Comparison of ENCODE assay signal across 25 mouse cellular contexts in the genomic region with DNA sequence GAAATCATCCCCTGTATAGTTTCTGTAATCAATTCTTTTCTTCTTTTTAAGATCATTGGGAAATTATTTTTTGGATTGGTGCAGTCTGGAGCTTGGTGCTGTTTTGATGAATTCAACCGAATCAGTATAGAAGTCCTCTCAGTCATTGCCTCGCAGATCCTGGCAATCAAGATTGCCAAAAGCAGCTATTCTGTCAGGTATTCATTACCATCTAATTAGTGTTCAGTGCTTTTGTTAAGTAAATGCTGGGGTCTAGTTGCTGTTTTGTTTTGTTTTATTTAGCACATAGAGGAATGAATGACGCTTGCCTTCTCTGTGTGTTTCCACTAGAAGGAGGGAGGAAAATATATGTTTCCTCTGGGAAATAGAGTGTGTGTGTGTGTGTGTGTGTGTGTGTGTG.
"Had no signal": no experiment of that assay in that cellular context is flagged by ENCODE, and none has a peak within 500 bp of the region (broad histone marks: within the 10 kb centered on the region; RNA-seq: fewer than 3 reads in every experiment).

No protein-coding gene starts in this region.

- H3K4me3 ChIP-seq: heart, embryonic 13.5 days; heart, embryonic 15.5 days; hindbrain, embryonic 13.5 days; hindbrain, embryonic 15.5 days; layer of hippocampus, adult 2 months; left cerebral cortex, adult 2 months; limb, embryonic 10.5 days; limb, embryonic 12.5 days; liver, embryonic 13.5 days; liver, embryonic 15.5 days had no signal

- DNase-seq: gastrocnemius, postnatal 14 days; gastrocnemius, postnatal 36 days; heart, adult 18-20 months; heart, postnatal 14 days; heart, postnatal 36 days; kidney, adult 11 months; kidney, adult 2 months; kidney, postnatal 10 days; kidney, postnatal 25 days; kidney, postnatal 4 days; liver; liver, embryonic 13.5 days had no signal

- H3K9me3 ChIP-seq: heart, embryonic 13.5 days; heart, embryonic 15.5 days; hindbrain, embryonic 13.5 days; hindbrain, embryonic 15.5 days; limb, embryonic 10.5 days; limb, embryonic 12.5 days; liver, embryonic 13.5 days; liver, embryonic 15.5 days had no signal

- H3K27me3 ChIP-seq: heart, embryonic 13.5 days; heart, embryonic 15.5 days; hindbrain, embryonic 13.5 days; hindbrain, embryonic 15.5 days; limb, embryonic 12.5 days; liver, embryonic 13.5 days; liver, embryonic 15.5 days had no signal

- H3K27ac ChIP-seq: heart, embryonic 13.5 days; heart, embryonic 15.5 days; hindbrain, embryonic 13.5 days; hindbrain, embryonic 15.5 days; hindbrain, postnatal 0 days; layer of hippocampus, adult 2 months; left cerebral cortex, adult 2 months; limb, embryonic 10.5 days; limb, embryonic 12.5 days; liver, embryonic 13.5 days; liver, embryonic 15.5 days had no signal

- H3K4me2 ChIP-seq: heart, embryonic 11.5 days; heart, embryonic 13.5 days; heart, embryonic 15.5 days; hindbrain, embryonic 13.5 days; hindbrain, embryonic 15.5 days; limb, embryonic 12.5 days; liver, embryonic 11.5 days; liver, embryonic 13.5 days; liver, embryonic 15.5 days had no signal

- H3K4me1 ChIP-seq: heart, embryonic 13.5 days; heart, embryonic 15.5 days; hindbrain, embryonic 13.5 days; limb, embryonic 12.5 days; liver, embryonic 13.5 days; liver, embryonic 15.5 days had no signal

- ATAC-seq: hindbrain, postnatal 0 days; intestine, embryonic 16.5 days had no signal

- H3K36me3 ChIP-seq: heart, embryonic 13.5 days; heart, embryonic 15.5 days; hindbrain, embryonic 13.5 days; hindbrain, embryonic 15.5 days; limb, embryonic 10.5 days; limb, embryonic 12.5 days; liver, embryonic 13.5 days; liver, embryonic 15.5 days had no signal

- H3K9ac ChIP-seq: heart, embryonic 13.5 days; heart, embryonic 15.5 days; hindbrain, embryonic 13.5 days; hindbrain, embryonic 15.5 days; limb, embryonic 12.5 days; liver, embryonic 13.5 days; liver, embryonic 15.5 days had no signal
